In the genomic region with DNA sequence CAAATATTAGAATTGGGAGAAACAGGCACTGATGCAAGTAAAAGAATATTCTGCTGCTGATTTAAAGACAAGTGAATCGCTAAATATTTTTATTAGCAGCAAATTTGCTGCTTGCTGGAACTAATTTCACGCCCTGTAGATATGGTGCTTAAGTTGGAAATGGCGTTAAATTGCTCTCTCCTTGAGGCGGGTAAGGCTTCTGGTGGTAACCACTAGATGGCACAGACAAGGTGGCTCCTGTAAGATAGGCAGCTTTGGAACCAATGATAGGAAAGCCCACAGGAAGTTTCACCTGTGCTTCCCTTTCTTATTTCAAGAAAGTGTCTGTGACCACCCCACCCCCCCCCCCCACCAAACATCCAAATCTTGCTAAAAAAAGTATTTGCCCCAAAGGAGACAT, we compare ENCODE assay signal across 1 mouse cellular context.
A peak's percentile ranks its signal among the peaks of the same experiment; 100 is the strongest.
TF ChIP-seq lines count a peak whose summit lies in the region.

No protein-coding gene starts in this region.

TF ChIP-seq in MEL, 35 proteins besides CTCF, POLR2A, EP300 and RAD21 (continued from another document):
- peak; percentile 32; the same call in 1 of the 2 replicates for TF ChIP-seq GATA1 (IDR thresholded peaks at IDR 0.05; ENCODE audit: low read depth, low read length)
- TF ChIP-seq NRF1 (IDR thresholded peaks at IDR 0.05; ENCODE audit: insufficient read depth, low read depth, low read length, poor library complexity, severe bottlenecking): no peak
- TF ChIP-seq UBTF (IDR thresholded peaks at IDR 0.05; ENCODE audit: borderline replicate concordance, insufficient read depth, low read depth, low read length): no peak
- no peak for TF ChIP-seq ETS1 (IDR thresholded peaks at IDR 0.05; ENCODE audit: low read depth, low read length)
- TF ChIP-seq MYB (IDR thresholded peaks at IDR 0.05; ENCODE audit: low read depth, low read length): no peak
- TF ChIP-seq CHD2 (IDR thresholded peaks at IDR 0.05; ENCODE audit: low read length): no peak
- no peak for TF ChIP-seq BHLHE40 (IDR thresholded peaks at IDR 0.05; ENCODE audit: borderline replicate concordance, low read depth, low read length)
- TF ChIP-seq ZKSCAN1 (IDR thresholded peaks at IDR 0.05; ENCODE audit: low read depth, low read length): no peak
- no peak for TF ChIP-seq MEF2A (IDR thresholded peaks at IDR 0.05; ENCODE audit: extremely low read depth, insufficient replicate concordance, low read depth, low read length, poor library complexity, severe bottlenecking)
- no peak for TF ChIP-seq ELF1 (IDR thresholded peaks at IDR 0.05; ENCODE audit: low read depth, low read length)
- TF ChIP-seq TCF12 (IDR thresholded peaks at IDR 0.05; ENCODE audit: low read depth, low read length): no peak
- no peak for TF ChIP-seq E2F4 (IDR thresholded peaks at IDR 0.05; ENCODE audit: borderline replicate concordance, low read depth, low read length)
- TF ChIP-seq HCFC1 (IDR thresholded peaks at IDR 0.05; ENCODE audit: low read depth, low read length): peak; percentile 58
- no peak for TF ChIP-seq POLR2AphosphoS2 (IDR thresholded peaks at IDR 0.05; ENCODE audit: low read length)
- no peak for TF ChIP-seq USF1 (IDR thresholded peaks at IDR 0.05; ENCODE audit: low read depth, low read length)
- no peak for TF ChIP-seq SIN3A (IDR thresholded peaks at IDR 0.05; ENCODE audit: low read length)
- no peak for TF ChIP-seq RCOR1 (IDR thresholded peaks at IDR 0.05; ENCODE audit: low read depth, low read length)
- no peak for TF ChIP-seq MAFK (IDR thresholded peaks at IDR 0.05; ENCODE audit: borderline replicate concordance, low read depth, low read length)
- no peak for TF ChIP-seq NELFE (IDR thresholded peaks at IDR 0.05; ENCODE audit: low read depth, low read length)
- 0 out of 2 replicates have a peak, but pooled peaks have one; percentile 25 for TF ChIP-seq SMC3 (IDR thresholded peaks at IDR 0.05; ENCODE audit: low read depth, low read length)
- no peak for TF ChIP-seq ZC3H11A (IDR thresholded peaks at IDR 0.05; ENCODE audit: low read depth, low read length)
- TF ChIP-seq KAT2A (conservative IDR thresholded peaks at IDR 0.05; ENCODE audit: low read depth, low read length): no peak
